Mouse (Mus musculus) fibroblast of lung, adult 2 months (primary cell): ENCODE measurements around the gene Esrrg.

Experiments used
- DNase-seq: peaks from one replicate; pipeline ENCODE4 v3.0.0-alpha.2; 2011; ENCODE audit warnings: low read depth

Esrrg gene

GRCm38 (mm10) chr1:188080261-188080875 lies 471.8 kb downstream of the Esrrg start:
- no peak for DNase-seq

- no peak for DNase-seq
Measured at GRCm38 (mm10) chr1:188082665-188083640, 474.4 kb downstream of the Esrrg start.

GRCm38 (mm10) chr1:188085116-188085879 lies 476.7 kb downstream of the Esrrg start:
- no peak for DNase-seq

- DNase-seq = no peak
Measured at GRCm38 (mm10) chr1:188093724-188094123, 485.1 kb downstream of the Esrrg start.

- DNase-seq = no peak
Measured at GRCm38 (mm10) chr1:188101832-188102231, 493.2 kb downstream of the Esrrg start.

GRCm38 (mm10) chr1:188103179-188103578 lies 494.6 kb downstream of the Esrrg start:
- no peak for DNase-seq

- no peak for DNase-seq
Measured at GRCm38 (mm10) chr1:188105516-188105915, 496.9 kb downstream of the Esrrg start.

GRCm38 (mm10) chr1:188107946-188108345 lies 499.4 kb downstream of the Esrrg start:
- DNase-seq = no peak

GRCm38 (mm10) chr1:188111552-188111951 lies 503.0 kb downstream of the Esrrg start:
- no peak for DNase-seq

GRCm38 (mm10) chr1:188113240-188113639 lies 504.6 kb downstream of the Esrrg start:
- no peak for DNase-seq

GRCm38 (mm10) chr1:188118125-188118524 lies 509.5 kb downstream of the Esrrg start:
- DNase-seq = peak; percentile 44

- no peak for DNase-seq
Measured at GRCm38 (mm10) chr1:188119806-188120205, 511.2 kb downstream of the Esrrg start.

GRCm38 (mm10) chr1:188125521-188126021 lies 517.0 kb downstream of the Esrrg start:
- DNase-seq = no peak

GRCm38 (mm10) chr1:188136126-188136525 lies 527.5 kb downstream of the Esrrg start:
- peak; percentile 8 for DNase-seq

GRCm38 (mm10) chr1:188139473-188139872 lies 530.9 kb downstream of the Esrrg start:
- no peak for DNase-seq

GRCm38 (mm10) chr1:188140221-188140620 lies 531.6 kb downstream of the Esrrg start:
- DNase-seq = no peak

- no peak for DNase-seq
Measured at GRCm38 (mm10) chr1:188147381-188148156, 539.0 kb downstream of the Esrrg start.

- no peak for DNase-seq
Measured at GRCm38 (mm10) chr1:188151066-188151465, 542.5 kb downstream of the Esrrg start.

GRCm38 (mm10) chr1:188152011-188152410 lies 543.4 kb downstream of the Esrrg start:
- no peak for DNase-seq

- DNase-seq = no peak
Measured at GRCm38 (mm10) chr1:188153665-188154064, 545.1 kb downstream of the Esrrg start.

- no peak for DNase-seq
Measured at GRCm38 (mm10) chr1:188154466-188155110, 546.0 kb downstream of the Esrrg start.
